Mouse (Mus musculus): ENCODE results near the gene Prdm16.
A peak's percentile ranks its signal among the peaks of the same experiment; 100 is the strongest.

Gene Prdm16

DNA sequence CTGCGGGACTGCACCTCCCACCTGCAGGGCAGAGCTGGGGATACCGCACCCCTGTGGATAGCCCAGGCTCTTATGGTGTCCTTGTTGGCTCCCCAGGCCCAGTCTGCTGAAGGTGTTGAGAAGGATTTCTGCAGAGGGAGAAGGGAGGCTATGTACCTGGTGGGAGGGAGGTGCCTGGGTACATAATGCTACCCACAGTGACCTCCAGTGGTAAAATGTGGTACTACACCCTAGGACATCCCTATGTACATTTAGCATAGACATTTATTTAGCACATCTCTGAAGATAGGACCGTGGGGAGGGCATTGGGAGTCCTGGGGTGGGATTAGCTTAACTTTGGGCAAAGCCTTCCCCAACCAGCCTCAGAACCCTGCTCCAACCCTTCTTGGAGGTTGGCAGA is 363.7 kb downstream of the Prdm16 start:
- DNase-seq (ENCODE audit: low read depth, low spot score) = peak; percentile 74

DNA sequence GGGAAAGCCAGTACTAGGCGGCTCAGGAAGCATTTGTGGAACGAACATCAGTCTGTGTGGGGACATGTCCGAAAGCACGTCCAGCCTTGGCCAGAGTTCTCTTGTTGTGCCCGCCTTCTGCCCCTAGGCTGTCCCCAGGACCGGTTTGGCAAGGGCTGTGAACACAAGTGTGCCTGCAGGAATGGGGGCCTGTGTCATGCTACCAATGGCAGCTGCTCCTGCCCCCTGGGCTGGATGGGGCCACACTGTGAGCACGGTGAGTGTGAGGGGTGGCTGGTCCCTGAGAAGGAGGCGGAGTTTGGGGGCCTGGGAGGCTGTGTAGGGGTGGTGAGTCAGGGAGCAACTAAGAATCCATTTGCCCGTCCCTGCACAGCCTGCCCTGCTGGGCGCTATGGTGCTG is 367.2 kb downstream of the Prdm16 start:
- DNase-seq (ENCODE audit: low read depth, low spot score) = no peak

DNA sequence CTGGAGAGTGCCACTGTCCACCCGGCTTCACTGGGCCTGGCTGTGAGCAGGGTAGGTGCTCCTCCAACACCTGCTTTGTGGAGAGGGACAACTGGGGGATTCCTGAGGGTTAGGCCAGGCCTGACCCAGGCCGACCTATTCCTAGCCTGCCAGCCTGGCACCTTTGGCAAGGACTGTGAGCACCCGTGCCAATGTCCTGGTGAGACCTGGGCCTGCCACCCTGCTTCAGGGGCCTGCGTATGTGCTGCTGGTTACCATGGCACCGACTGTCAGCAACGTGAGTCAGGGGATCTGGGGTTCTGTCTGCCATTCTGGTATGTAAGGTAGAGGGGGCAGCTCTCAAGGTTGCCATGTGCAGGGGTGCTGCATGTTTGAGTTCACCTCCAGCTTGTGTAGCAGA is 369.2 kb downstream of the Prdm16 start:
- DNase-seq (ENCODE audit: low read depth, low spot score) = no peak

Measured in 3T3-L1 (cell line).